Mouse (Mus musculus) kidney, adult 2 months (tissue): ENCODE results near the gene Ttc7b.

Experiments
- CTCF ChIP-seq: fragments of 200-500 bp; conservative IDR thresholded peaks from 2 replicates; pipeline ENCODE4 v1.5.1; 2011; ENCODE audit warnings: low read depth, mild to moderate bottlenecking, control low read depth, low read length, moderate library complexity, mixed read lengths; ENCODE audit not compliant: insufficient read depth, insufficient read length
- POLR2A ChIP-seq: fragments of 200-500 bp; IDR thresholded peaks from one replicate; pipeline ENCODE4 v1.6.1; 2011; ENCODE audit warnings: low read depth, low read length, control low read depth

DNA sequence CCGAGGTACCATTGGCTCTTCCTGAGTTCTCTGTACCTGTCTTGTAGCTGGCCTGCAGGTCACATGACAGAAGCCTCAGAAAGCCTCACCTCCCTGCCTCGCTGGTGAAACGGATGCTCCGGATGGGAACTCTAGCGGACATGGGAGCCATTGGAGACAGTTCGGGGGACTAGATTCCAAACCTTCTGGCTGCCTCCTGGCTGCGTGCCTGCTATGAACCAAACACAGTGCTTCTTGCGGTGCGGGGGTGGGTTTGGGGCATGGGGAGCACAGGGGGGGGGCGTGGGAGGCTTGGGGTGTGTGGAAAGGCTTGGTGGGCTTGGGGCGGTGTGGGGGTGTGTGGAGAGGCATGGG, 230.5 kb downstream of the Ttc7b start:
- TF ChIP-seq POLR2A: no peak
- no peak for TF ChIP-seq CTCF
